Mouse (Mus musculus) gastrocnemius, adult 18-20 months (tissue): Measurements from ENCODE around the gene Pola2. TPM values are rescaled to one million over a fixed set of nuclear protein-coding genes. Genes with fewer than 3 reads are reported as not detected.

Experiments used
- DNase-seq: peaks from one replicate; pipeline ENCODE4 v3.0.0; 2021; ENCODE audit warnings: low spot score
- total RNA-seq, 2 experiments: library from RNA; stranded (reverse); gene quantifications; 2 replicates each; pipeline ENCODE4 v1.2.3; 2021

Gene Pola2
- total RNA-seq, 2 experiments from 2014 or later, result 6.2 to 8.7 TPM

DNA sequence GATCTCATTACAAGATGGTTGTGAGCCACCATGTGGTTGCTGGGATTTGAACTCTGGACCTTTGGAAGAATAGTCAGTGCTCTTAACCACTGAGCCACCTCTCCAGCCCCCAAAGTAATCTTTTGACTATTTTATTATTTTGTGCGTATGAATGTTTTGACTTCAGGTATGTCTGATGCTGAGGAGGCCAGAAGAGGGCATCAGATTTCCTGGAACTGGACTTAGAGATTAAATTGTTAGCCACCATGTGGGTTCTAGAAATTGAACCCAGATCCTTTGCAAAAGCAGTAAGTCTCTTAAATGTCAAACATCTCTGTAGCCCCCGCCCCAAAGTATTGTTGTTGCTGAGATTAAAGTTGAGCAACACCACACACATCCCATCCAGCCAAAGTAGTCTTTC is 1.9 kb upstream of the Pola2 start:
- no peak for DNase-seq

DNA sequence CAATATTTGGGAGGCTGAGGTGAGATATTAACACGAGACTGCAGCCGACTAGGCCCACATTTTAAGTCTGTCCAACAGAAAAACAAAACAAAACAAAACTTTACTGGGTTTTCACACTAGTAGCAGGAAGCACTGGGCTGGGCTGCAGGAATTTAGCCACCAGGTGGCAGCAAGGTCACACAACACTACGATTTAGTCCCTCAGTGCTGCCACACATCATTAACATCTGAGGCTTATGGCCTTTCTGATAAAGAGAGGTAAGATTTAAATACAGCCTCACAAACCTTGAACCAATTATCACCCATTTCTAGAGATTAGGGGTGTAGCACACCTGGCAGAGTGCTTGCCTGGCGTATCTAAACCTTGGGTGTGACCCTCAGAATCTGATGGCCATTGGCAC is 1.3 kb upstream of the Pola2 start:
- DNase-seq, result peak; percentile 78

GRCm38 (mm10) chr19:5964804-5965203 is 802 bp upstream of the Pola2 start:
- no peak for DNase-seq

GRCm38 (mm10) chr19:5962651-5963050 is 1.4 kb downstream of the Pola2 start:
- DNase-seq, result no peak

DNA sequence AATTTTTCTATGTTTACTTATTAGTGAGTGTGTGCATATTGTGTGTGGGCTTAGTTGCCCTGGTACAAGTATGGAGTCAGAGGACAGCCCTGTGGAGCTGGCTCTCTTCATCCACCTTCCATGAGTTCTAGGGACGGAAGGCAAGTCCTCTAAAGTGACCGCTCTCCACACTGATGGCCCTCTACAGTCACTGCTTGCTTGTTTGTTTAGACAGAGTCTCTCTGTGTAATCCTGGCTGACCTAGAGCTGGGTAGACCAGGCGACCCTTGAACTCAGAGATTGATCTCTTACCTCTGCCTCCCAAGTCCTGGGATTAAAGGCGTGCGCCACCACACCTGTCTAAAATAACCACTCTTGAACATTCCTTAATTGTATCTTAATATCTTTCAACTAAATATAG is 6.6 kb downstream of the Pola2 start:
- no peak for DNase-seq

- DNase-seq, result peak; percentile 90
Observed at GRCm38 (mm10) chr19:5956685-5957084, 7.3 kb downstream of the Pola2 start.

GRCm38 (mm10) chr19:5955704-5956670 is 8.0 kb downstream of the Pola2 start:
- no peak for DNase-seq

DNA sequence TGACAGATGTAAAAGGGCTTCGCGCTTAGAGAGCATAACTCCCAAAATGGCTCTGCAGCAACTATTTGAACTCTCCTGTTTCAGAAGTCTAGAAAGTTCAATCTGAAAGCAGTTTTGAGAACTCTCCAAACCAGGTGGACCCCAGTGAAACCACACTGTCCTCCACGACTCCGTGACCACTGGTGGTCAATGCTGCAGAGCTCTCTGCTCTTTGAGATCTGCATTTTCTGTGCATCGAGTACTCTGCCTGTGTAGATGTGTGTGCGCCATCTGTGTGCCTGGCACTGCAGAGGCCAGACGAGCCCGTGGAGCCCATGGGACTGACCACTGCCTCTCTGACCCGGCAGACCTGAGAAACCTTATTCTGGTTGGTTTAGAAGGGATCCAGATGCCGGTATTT is 9.1 kb downstream of the Pola2 start:
- no peak for DNase-seq

GRCm38 (mm10) chr19:5954031-5954710 is 9.8 kb downstream of the Pola2 start:
- DNase-seq, result no peak

- DNase-seq, result no peak
Observed at GRCm38 (mm10) chr19:5953201-5953770, 10.7 kb downstream of the Pola2 start.

- DNase-seq, result peak; percentile 52
Observed at GRCm38 (mm10) chr19:5952071-5952691, 11.8 kb downstream of the Pola2 start.

GRCm38 (mm10) chr19:5951631-5952030 is 12.4 kb downstream of the Pola2 start:
- no peak for DNase-seq

DNA sequence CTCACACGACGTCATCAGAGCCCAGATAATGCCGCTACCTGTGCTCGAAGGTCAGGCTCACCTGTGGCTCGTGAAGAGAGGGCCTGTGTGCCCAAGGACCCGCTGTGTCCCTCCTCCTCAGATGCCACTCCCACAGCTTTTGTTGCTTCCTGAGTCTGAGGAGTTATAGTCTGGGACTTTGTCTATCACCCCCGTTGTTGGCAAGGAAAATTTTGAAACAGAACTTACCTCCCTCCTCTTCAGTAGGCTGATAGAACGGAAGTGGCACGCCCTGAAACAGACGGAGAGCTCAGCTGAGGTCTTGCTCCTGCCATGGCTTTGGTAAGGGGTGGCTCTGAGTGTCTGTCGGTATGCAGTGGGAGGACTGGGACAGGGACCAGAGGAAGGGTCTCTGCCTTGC is 13.8 kb downstream of the Pola2 start:
- DNase-seq, result no peak

- peak; percentile 69 for DNase-seq
Observed at GRCm38 (mm10) chr19:5945891-5946290, 18.1 kb downstream of the Pola2 start.

- no peak for DNase-seq
Observed at GRCm38 (mm10) chr19:5945027-5945426, 19.0 kb downstream of the Pola2 start.

DNA sequence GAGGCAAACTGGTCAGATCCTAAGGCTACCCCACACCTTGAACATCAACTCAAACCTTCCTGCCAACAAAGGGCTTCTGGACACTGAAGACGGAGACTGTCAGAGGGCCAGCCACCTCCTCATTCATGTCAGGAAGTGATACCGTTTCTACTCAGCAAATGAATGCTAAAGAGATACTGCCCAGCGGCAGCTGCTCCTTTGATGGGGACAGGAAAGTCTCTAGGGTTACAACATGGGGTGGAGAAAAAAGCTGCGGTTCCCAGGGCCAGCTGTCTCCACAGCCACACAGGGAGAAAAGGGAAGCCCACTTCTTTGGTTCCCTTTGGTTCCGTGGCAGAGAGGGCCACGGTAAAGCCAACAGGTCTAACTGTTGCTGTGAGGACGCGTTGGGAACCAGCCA is 19.9 kb downstream of the Pola2 start:
- no peak for DNase-seq

DNA sequence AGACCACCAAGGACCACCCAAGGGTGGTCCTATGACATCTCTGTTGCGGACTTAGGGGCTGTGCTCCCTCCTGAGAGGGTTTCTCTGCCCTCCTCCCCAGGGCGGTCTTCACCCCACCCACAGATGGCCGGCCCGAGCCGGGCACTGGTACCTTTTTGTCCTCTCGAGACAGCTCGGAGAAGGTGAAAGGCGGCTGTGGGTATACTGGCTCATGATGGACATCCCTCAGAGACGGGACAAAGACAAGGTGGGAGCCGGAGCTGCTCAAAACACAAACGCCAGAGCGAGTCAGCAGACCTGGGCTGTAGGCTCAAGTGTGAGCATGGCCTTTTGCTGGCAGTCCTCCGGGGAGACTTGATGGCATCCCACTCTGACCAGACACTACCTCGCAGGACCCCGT is 20.6 kb downstream of the Pola2 start:
- DNase-seq, result no peak

- DNase-seq, result peak; percentile 56
Observed at GRCm38 (mm10) chr19:5942581-5942980, 21.4 kb downstream of the Pola2 start.

GRCm38 (mm10) chr19:5940656-5941055 is 23.3 kb downstream of the Pola2 start:
- DNase-seq, result peak; percentile 59

GRCm38 (mm10) chr19:5940173-5940572 is 23.8 kb downstream of the Pola2 start:
- peak; percentile 94 for DNase-seq

GRCm38 (mm10) chr19:5939715-5940114 is 24.3 kb downstream of the Pola2 start:
- DNase-seq, result no peak

DNA sequence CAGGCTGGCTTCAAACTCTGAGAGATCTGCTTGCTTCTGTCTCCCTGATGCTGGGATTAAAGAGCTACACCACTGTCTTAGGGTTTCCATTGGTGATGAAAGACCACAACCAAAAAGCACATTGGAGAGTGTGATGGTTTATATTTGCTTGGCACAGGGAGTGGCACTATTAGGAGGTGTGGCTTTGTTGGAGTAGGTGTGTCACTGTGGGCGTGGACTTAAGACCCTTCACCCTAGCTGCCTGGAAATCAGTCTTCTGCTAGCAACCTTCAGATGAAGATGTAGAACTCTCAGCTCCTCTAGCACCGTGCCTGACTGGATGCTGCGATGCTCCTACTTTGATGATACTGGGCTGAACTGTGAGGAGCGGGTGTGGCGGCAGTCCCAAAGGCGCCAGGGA is 25.5 kb downstream of the Pola2 start:
- DNase-seq, result no peak
